Mouse (Mus musculus) olfactory bulb, adult 2 months (tissue): ENCODE data around the gene Stra8. TPM values are rescaled to one million over a fixed set of nuclear protein-coding genes. Genes with fewer than 3 reads are reported as not detected.

Source experiments
- H3K27ac ChIP-seq: fragments of 200-500 bp; 2 replicates; pipeline ENCODE4 v1.5.1; 2012; ENCODE audit warnings: low read depth, low read length; ENCODE audit not compliant: insufficient read depth
- H3K4me1 ChIP-seq: fragments of 200-500 bp; 2 replicates; pipeline ENCODE4 v1.6.1; 2012; ENCODE audit warnings: low read length; ENCODE audit not compliant: control insufficient read depth, insufficient read depth
- H3K4me3 ChIP-seq: fragments of 200-500 bp; 2 replicates; pipeline ENCODE4 v1.5.1; 2012; ENCODE audit warnings: mild to moderate bottlenecking, low read depth, low read length, moderate library complexity; ENCODE audit not compliant: insufficient read depth
- CTCF ChIP-seq: fragments of 200-500 bp; IDR thresholded peaks from 2 replicates; pipeline ENCODE4 v1.5.1; 2012; ENCODE audit warnings: low read depth, mild to moderate bottlenecking, low read length, moderate library complexity; ENCODE audit not compliant: insufficient read depth
- POLR2A ChIP-seq: fragments of 200-500 bp; IDR thresholded peaks from 2 replicates; pipeline ENCODE4 v1.6.1; 2012; ENCODE audit warnings: mild to moderate bottlenecking, low read depth, low read length, moderate library complexity; ENCODE audit not compliant: insufficient read depth
- WGBS: fragments of 180-500 bp; shearing (Covaris S2); methylation state at CpG from one replicate; pipeline ENCODE4 v1.1.7; 2018; 5-methylcytosine and 5-hydroxymethylcytosine counted together
- polyA plus RNA-seq: library from polyadenylated mRNA; stranded (reverse); fragments of >200 nt; gene quantifications from 2 replicates; pipeline ENCODE4 v1.2.4, GENCODE M21; 2012; ENCODE audit warnings: low replicate concordance; ENCODE audit not compliant: missing spikeins, insufficient read depth, insufficient read length

Stra8 gene
- polyA plus RNA-seq, 1 experiment, result not detected

- no peaks in the 10 kb centered on the region for H3K4me1 ChIP-seq
- no peak overlapping the region for H3K27ac ChIP-seq
- TF ChIP-seq POLR2A, result no peak
- TF ChIP-seq CTCF, result peak; percentile 32
Observed at GRCm38 (mm10) chr6:34927156-34927555, 7.2 kb downstream of the Stra8 start.

GRCm38 (mm10) chr6:34927594-34927993 lies 7.6 kb downstream of the Stra8 start:
- Histone ChIP-seq H3K4me1 (no peaks in the 10 kb centered on the region), H3K27ac (no peak overlapping the region), H3K4me3 (no peak overlapping the region)
- 95% methylated on average over 8 of the region's 8 CpGs for WGBS
- TF ChIP-seq CTCF, result no peak
- no peak for TF ChIP-seq POLR2A

More at GRCm38 (mm10) chr6:34927156-34927555, 7.2 kb downstream of the Stra8 start:
- WGBS, result 48% methylated on average over 4 of the region's 4 CpGs
- H3K4me3 ChIP-seq, result no peak overlapping the region

GRCm38 (mm10) chr6:34932633-34933032 lies 12.7 kb downstream of the Stra8 start:
- WGBS, result 93% methylated on average over 1 of the region's 1 CpGs

GRCm38 (mm10) chr6:34936743-34937142 lies 16.8 kb downstream of the Stra8 start:
- Histone ChIP-seq H3K4me1 (no peaks in the 10 kb centered on the region), H3K4me3 (no peak overlapping the region), H3K27ac (no peak overlapping the region)
- WGBS, result 73% methylated on average over 5 of the region's 5 CpGs
- TF ChIP-seq CTCF (no peak), POLR2A (no peak)

More at GRCm38 (mm10) chr6:34932633-34933032, 12.7 kb downstream of the Stra8 start:
- no peak for TF ChIP-seq POLR2A
- TF ChIP-seq CTCF, result no peak
- Histone ChIP-seq H3K4me3 (no peak overlapping the region), H3K4me1 (no peaks in the 10 kb centered on the region), H3K27ac (no peak overlapping the region)

GRCm38 (mm10) chr6:34938280-34938928 lies 18.4 kb downstream of the Stra8 start:
- TF ChIP-seq CTCF (no peak), POLR2A (no peak)
- 83% methylated on average over 7 of the region's 7 CpGs for WGBS
- Histone ChIP-seq H3K4me3 (no peak overlapping the region), H3K27ac (no peak overlapping the region), H3K4me1 (no peaks in the 10 kb centered on the region)

- 62% methylated on average over 4 of the region's 4 CpGs for WGBS
- no peak for TF ChIP-seq CTCF
- TF ChIP-seq POLR2A, result no peak
- H3K4me1 ChIP-seq, result no peaks in the 10 kb centered on the region
- H3K4me3 ChIP-seq, result no peak overlapping the region
- H3K27ac ChIP-seq, result no peak overlapping the region
Observed at GRCm38 (mm10) chr6:34938929-34939325, 19.0 kb downstream of the Stra8 start.

- H3K4me3 ChIP-seq, result no peak overlapping the region
- no peak overlapping the region for H3K27ac ChIP-seq
- 94% methylated on average over 8 of the region's 8 CpGs for WGBS
- TF ChIP-seq POLR2A (no peak), CTCF (no peak)
- peaks cover 5% of the 10 kb centered on the region for H3K4me1 ChIP-seq
Observed at GRCm38 (mm10) chr6:34939451-34939850, 19.5 kb downstream of the Stra8 start.

- Histone ChIP-seq H3K4me1 (peaks cover 8% of the 10 kb centered on the region), H3K4me3 (no peak overlapping the region), H3K27ac (no peak overlapping the region)
- no peak for TF ChIP-seq CTCF
- TF ChIP-seq POLR2A, result no peak
- 59% methylated on average over 2 of the region's 2 CpGs for WGBS
Observed at GRCm38 (mm10) chr6:34941496-34941895, 21.5 kb downstream of the Stra8 start.

- Histone ChIP-seq H3K4me1 (peaks cover 8% of the 10 kb centered on the region), H3K4me3 (no peak overlapping the region), H3K27ac (no peak overlapping the region)
- TF ChIP-seq POLR2A (no peak), CTCF (no peak)
- WGBS, result 89% methylated on average over 9 of the region's 9 CpGs
Observed at GRCm38 (mm10) chr6:34942446-34942845, 22.5 kb downstream of the Stra8 start.
